Mouse (Mus musculus): ENCODE results near the gene Eprs. TPM values are rescaled to one million over a fixed set of nuclear protein-coding genes. Genes with fewer than 3 reads are reported as not detected.
"Not testable (repeated sequence)": the region's sequence is repeated elsewhere in the genome, so short reads cannot be mapped to it uniquely, and the experiment has no call there.

The Eprs gene
- polyA plus RNA-seq (2015; fragmentation: Nextera tagmentation; extraction: Ambion mirVana), result 71.4 and 76.7 TPM in 2 replicates

DNA sequence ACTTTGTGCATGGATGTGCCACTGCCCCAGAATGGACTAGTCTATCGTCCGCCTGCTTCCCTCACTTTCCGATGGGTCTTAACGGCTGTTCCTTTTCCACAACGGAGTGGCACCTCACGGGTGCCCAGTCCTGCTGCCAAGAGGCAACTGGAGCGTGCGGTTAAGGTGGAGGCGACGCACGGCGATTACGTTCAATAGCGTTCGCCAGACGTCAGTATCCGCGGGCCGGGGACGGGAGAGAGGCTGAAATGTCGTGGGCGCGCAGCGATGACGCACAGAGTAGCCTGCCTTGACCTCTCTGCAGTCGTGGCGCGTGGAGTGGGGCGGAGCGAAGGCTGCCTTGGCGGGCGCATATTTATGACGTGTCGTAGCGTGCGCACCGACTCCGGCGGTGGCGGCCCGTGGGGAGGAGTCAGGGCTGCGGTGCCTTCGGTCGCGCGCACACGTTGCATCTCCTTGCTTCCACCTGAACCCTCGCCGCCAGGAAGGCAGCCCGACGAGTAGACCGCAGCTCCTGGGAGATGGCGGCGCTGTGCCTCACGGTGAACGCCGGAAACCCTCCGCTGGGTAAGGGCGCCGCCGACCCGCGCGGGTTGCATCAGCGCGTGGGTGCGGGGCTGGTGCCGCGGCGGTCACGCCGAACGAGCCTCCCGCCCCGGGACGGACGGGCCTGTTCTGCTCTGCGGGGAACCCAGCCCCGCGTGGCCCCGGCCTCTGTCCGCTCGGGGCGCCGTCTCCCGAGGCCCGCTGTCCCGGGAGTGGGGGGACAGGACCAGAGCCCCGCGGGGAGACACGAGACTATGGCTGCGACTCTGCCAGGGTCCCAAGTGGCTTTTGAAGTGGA is at the start of gene Eprs:
Eprs (plus strand) TSS at position 368 of the 844 bp plus-strand sequence.
- H3K36me3 ChIP-seq (replicated peaks), result peaks cover 13% of the 10 kb centered on the region
- peak; percentile 97 for ATAC-seq (ENCODE audit: insufficient read depth)
- H3K9ac ChIP-seq, result peak within 1 kb of the TSS; percentile 91
- under 1% methylated on average over 92 of the region's 92 CpGs for WGBS (ENCODE audit: insufficient replicate concordance)
- H3K27ac ChIP-seq (replicated peaks), result peak within 1 kb of the TSS; percentile 92
- peak within 1 kb of the TSS; percentile 93 for H3K4me3 ChIP-seq (replicated peaks)
- H3K27me3 ChIP-seq, result no peaks in the 10 kb centered on the region
- H3K9me3 ChIP-seq (replicated peaks), result no peaks in the 10 kb centered on the region
- H3K4me2 ChIP-seq, result peak within 1 kb of the TSS; percentile 87
- H3K4me1 ChIP-seq (replicated peaks), result peaks cover 30% of the 10 kb centered on the region

DNA sequence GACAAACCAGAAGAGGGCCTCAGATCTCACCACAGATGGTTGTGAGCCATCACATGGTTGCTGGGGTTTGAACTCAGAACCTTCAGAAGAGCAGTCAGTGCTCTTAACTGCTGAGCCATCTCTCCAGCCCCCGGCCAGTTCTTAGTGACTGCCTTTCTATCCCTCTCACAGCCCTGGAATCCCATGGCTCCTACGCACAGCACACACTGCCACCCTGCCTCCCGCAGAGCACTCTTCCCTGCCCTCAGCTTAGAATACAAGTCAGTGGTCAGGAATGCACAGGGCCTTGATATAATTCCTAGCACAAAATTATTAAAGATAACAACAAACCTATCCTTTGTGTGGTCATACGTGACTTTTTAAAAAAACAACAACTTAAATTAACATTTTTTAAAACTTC is 48.3 kb upstream of the Eprs start:
- Histone ChIP-seq H3K36me3 (replicated peaks) (peaks cover 54% of the 10 kb centered on the region), H3K4me3 (replicated peaks) (no peak overlapping the region), H3K4me1 (replicated peaks) (no peaks in the 10 kb centered on the region), H3K4me2 (no peak overlapping the region), H3K9ac (no peak overlapping the region), H3K27me3 (no peaks in the 10 kb centered on the region), H3K27ac (replicated peaks) (no peak overlapping the region), H3K9me3 (replicated peaks) (no peaks in the 10 kb centered on the region)
- WGBS (ENCODE audit: insufficient replicate concordance), result 81% methylated on average over 4 of the region's 4 CpGs
- no peak for ATAC-seq (ENCODE audit: insufficient read depth)

DNA sequence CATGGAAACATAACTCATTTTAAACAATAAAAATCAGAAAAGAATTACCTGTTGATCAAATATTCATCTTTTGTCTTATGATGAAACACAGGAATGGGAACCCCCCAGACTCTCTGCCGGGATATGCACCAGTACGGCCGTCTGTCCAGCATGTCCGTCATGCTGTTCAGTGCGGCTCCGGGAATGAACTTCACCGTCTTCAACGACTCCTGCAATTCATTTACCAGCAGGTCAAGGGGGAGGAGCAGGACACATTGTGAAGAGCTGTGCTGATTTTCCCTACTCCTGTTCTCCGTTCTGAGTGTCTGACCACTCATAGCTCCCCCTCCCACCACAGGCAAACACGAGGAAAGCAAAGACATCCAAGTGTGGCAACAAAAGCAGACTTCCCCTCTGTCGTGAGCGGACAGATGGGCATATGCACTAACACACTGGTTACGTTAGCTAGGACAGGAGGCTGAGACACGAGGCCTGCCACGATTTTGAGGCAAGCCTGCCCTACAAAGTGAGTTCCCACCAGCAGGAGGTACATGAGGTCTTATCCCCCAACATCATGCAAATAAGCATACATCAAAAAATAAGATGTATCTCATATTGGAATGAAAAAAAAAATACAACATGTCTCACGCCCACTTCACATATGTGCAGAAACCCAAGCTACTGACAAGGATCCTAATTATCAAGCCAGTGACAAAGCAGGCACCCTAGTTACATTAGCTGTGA is 46.8 kb upstream of the Eprs start:
- peaks cover 63% of the 10 kb centered on the region for H3K36me3 ChIP-seq (replicated peaks)
- H3K4me3 ChIP-seq (replicated peaks), result no peak overlapping the region
- WGBS (ENCODE audit: insufficient replicate concordance), result 81% methylated on average over 16 of the region's 16 CpGs
- H3K4me1 ChIP-seq (replicated peaks), result no peaks in the 10 kb centered on the region
- no peak for ATAC-seq (ENCODE audit: insufficient read depth)
- no peak overlapping the region for H3K9ac ChIP-seq
- no peak overlapping the region for H3K27ac ChIP-seq (replicated peaks)
- no peak overlapping the region for H3K4me2 ChIP-seq
- no peaks in the 10 kb centered on the region for H3K9me3 ChIP-seq (replicated peaks)
- no peaks in the 10 kb centered on the region for H3K27me3 ChIP-seq

DNA sequence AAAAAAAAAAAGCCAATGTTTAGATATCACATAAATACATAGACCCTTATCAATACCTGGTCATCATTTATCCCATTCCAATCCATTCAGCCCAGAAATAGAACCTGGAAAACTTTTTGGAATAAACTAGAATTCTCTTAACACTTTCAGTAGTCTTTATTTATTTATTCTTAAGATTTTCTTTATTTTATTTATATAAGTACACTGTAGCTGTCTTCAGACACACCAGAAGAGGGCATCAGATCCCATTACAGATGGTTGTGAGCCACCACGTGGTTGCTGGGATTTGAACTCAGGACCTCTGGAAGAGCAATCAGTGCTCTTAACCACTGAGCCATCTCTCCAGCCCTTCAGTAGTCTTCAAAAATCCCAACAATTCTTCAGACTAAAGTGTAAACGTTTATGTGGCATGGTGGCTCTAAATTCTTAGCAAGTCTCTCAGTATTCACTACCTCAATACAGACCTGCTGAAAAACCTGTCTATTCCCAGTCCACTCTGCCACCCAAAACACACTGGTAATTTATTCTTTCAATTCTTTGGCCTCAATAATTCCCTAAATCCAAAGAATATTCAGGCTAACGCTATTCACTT is 35.0 kb upstream of the Eprs start:
- Histone ChIP-seq H3K4me2 (peak overlapping the region; percentile 77), H3K4me1 (replicated peaks) (peaks cover 31% of the 10 kb centered on the region), H3K36me3 (replicated peaks) (peaks cover 41% of the 10 kb centered on the region), H3K4me3 (replicated peaks) (peak overlapping the region; percentile 75)
- H3K27ac ChIP-seq (replicated peaks); H3K9ac ChIP-seq; H3K27me3 ChIP-seq; ATAC-seq (ENCODE audit: insufficient read depth); H3K9me3 ChIP-seq (replicated peaks): not testable (repeated sequence)
- WGBS (ENCODE audit: insufficient replicate concordance), result 38% methylated on average over 3 of the region's 3 CpGs

DNA sequence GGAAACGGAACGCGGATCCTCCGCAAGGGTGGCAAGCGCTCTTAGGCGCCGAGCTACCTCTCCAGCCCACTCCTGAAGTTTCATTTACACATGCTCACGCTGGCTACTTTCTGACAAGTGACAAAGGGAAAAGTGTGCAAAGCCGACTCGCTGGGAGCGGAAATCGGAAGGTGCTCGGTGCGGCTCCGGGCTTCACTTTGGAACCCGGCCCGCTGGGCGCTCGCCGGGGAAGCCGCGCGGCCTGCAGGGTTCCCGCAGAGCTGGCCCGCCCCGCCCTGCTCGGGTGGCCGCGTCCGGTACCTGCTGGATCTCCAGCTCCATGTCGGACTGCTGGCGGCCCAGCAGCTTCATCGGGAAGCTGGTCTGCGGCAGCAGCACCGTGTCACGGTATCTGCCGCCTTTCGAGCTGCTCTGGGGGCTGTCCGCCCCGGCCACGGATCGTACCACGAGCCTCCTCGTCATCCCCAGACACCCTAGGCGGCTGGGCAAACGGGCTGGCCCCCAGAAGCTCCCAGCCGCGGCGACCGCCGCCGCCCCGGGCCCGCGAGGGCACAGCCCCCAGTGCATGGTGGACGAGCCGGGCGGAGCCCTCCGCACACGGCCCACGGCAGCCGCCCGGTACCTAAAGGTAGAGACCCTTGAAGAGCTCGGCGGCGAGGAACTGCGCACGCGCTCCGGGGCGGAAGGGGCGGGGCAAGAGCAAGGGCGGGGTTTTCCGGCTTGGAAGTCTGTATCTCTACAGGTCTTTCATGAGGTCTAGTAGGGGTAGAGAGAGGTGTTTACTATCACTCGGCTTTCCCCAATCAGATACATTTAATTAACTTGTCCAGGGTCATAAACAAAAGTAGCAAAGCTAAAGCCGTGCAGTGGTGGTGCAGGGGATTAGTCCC is 33.9 kb upstream of the Eprs start, which contains the start of gene Iars2:
Iars2 (minus strand) TSS at position 676 of the 890 bp plus-strand sequence.
- Histone ChIP-seq H3K4me1 (replicated peaks) (peaks cover 42% of the 10 kb centered on the region), H3K4me2 (peak within 1 kb of the TSS; percentile 77), H3K27me3 (no peaks in the 10 kb centered on the region), H3K4me3 (replicated peaks) (peak within 1 kb of the TSS; percentile 75), H3K36me3 (replicated peaks) (peaks cover 30% of the 10 kb centered on the region), H3K9me3 (replicated peaks) (no peaks in the 10 kb centered on the region), H3K9ac (peak within 1 kb of the TSS; percentile 86), H3K27ac (replicated peaks) (peak within 1 kb of the TSS; percentile 89)
- peak; percentile 89 for ATAC-seq (ENCODE audit: insufficient read depth)
- WGBS (ENCODE audit: insufficient replicate concordance), result under 1% methylated on average over 76 of the region's 76 CpGs

DNA sequence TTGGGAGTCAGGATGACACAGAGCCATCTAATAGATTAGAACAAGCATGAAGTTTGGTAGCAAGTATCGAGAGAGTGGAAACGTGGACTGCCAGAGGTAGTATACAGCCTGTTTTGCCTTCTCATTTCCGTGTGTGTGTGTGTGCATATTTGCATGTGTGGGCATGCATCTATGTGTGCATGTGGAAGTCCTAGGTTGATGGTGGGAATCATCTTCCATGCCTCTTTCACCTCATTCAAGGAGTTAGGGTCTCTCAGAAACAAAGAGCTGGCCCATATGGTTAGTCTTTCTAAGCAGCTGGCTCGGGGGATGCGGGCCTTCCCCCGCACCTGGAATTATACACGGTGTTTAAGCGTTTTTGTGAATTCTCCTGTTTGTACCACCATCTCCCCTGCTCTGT is 33.0 kb upstream of the Eprs start:
- 82% methylated on average over 8 of the region's 8 CpGs for WGBS (ENCODE audit: insufficient replicate concordance)
- Histone ChIP-seq H3K4me2 (peak overlapping the region; percentile 77; the same call in 1 of the 2 replicates), H3K36me3 (replicated peaks) (peaks cover 22% of the 10 kb centered on the region), H3K27me3 (no peaks in the 10 kb centered on the region), H3K27ac (replicated peaks) (peak overlapping the region; percentile 89), H3K9ac (no peak overlapping the region), H3K9me3 (replicated peaks) (no peaks in the 10 kb centered on the region), H3K4me3 (replicated peaks) (peak overlapping the region; percentile 75), H3K4me1 (replicated peaks) (peaks cover 42% of the 10 kb centered on the region)
- no peak for ATAC-seq (ENCODE audit: insufficient read depth)

DNA sequence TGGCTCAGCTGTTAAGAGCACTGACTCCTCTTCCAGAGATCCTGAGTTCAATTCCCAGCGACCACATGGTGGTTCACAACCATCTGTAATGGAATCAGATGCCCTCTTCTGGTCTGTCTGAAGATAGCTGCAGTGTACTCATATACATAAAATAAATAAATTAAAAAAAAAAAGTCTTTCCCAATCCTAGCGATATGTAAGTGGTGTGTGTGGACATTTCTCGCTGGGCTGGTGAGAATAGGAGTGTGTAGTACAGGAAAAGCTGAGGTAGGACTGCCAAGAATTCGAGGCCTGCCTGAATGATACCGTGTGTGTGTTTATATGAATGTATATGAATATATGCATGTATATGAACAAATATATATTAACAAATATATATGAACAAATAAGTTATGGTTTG is 31.5 kb upstream of the Eprs start:
- Histone ChIP-seq H3K9me3 (replicated peaks) (no peaks in the 10 kb centered on the region), H3K9ac (no peak overlapping the region), H3K4me3 (replicated peaks) (no peak overlapping the region), H3K4me1 (replicated peaks) (peaks cover 43% of the 10 kb centered on the region), H3K4me2 (peak overlapping the region; percentile 89), H3K27ac (replicated peaks) (no peak overlapping the region), H3K36me3 (replicated peaks) (peaks cover 9% of the 10 kb centered on the region), H3K27me3 (no peaks in the 10 kb centered on the region)
- no peak for ATAC-seq (ENCODE audit: insufficient read depth)
- WGBS (ENCODE audit: insufficient replicate concordance), result 35% methylated on average over 5 of the region's 5 CpGs

DNA sequence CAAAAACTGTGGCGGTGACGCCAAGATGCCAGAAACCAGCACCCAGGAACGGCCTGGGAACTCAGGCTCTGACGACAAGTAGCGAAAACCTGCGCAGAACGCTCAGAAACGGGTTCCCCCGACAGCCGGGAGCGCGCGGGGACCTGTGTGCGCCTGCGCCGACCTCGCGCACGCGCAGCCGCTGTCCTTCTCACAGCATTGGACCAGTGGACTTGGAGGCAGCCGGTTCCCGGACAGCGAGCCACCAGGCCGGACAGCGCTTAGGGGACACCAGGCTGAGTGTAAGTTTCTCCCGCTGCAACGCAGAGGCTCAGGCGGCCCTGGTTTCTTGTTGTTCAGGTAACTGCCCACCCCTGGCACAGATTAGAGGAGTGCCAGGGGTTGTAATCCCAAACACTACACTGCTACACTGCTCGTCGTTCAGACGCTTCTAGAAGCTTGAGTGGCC is 30.8 kb upstream of the Eprs start, which contains the start of gene Bpnt1:
Bpnt1 (plus strand) TSS at position 167 of the 448 bp plus-strand sequence.
- H3K36me3 ChIP-seq (replicated peaks), result peaks cover 3% of the 10 kb centered on the region; the same call in 1 of the 2 replicates
- WGBS (ENCODE audit: insufficient replicate concordance), result under 1% methylated on average over 32 of the region's 32 CpGs

DNA sequence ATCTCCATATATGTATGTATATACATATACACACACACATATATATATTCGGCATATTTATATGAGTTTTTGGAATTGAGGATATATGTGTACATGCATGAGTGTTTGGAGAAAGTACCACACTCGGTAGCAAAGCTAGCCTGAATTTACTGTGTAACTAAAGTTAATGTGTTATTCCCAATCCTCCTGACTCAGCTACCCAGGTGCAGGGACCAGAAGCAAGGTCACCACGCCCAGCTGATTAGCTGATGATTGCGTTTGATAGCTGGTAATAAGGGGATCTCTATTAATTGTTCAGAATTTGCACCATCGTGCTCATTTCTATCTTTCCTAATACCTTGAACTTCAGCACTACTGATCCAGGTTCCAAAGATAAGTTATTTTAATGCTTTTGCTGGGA is 29.2 kb upstream of the Eprs start:
- 69% methylated on average over 5 of the region's 5 CpGs for WGBS (ENCODE audit: insufficient replicate concordance)
- no peak overlapping the region for H3K4me3 ChIP-seq (replicated peaks)
- H3K9ac ChIP-seq, result no peak overlapping the region
- no peak overlapping the region for H3K27ac ChIP-seq (replicated peaks)
- peaks cover 38% of the 10 kb centered on the region for H3K4me1 ChIP-seq (replicated peaks)
- ATAC-seq (ENCODE audit: insufficient read depth), result no peak
- H3K27me3 ChIP-seq, result no peaks in the 10 kb centered on the region
- no peaks in the 10 kb centered on the region for H3K9me3 ChIP-seq (replicated peaks)
- no peaks in the 10 kb centered on the region for H3K36me3 ChIP-seq (replicated peaks)
- H3K4me2 ChIP-seq, result no peak overlapping the region

More for the DNA sequence above, 30.8 kb upstream of the Eprs start, which contains the start of gene Bpnt1:
- peaks cover 46% of the 10 kb centered on the region for H3K4me1 ChIP-seq (replicated peaks)
- H3K27me3 ChIP-seq, result no peaks in the 10 kb centered on the region
- H3K9ac ChIP-seq, result peak within 1 kb of the TSS; percentile 60
- peak; percentile 60 for ATAC-seq (ENCODE audit: insufficient read depth)
- peak within 1 kb of the TSS; percentile 86 for H3K27ac ChIP-seq (replicated peaks)
- peak within 1 kb of the TSS; percentile 64 for H3K4me3 ChIP-seq (replicated peaks)
- H3K4me2 ChIP-seq, result peak within 1 kb of the TSS; percentile 89
- H3K9me3 ChIP-seq (replicated peaks), result no peaks in the 10 kb centered on the region

DNA sequence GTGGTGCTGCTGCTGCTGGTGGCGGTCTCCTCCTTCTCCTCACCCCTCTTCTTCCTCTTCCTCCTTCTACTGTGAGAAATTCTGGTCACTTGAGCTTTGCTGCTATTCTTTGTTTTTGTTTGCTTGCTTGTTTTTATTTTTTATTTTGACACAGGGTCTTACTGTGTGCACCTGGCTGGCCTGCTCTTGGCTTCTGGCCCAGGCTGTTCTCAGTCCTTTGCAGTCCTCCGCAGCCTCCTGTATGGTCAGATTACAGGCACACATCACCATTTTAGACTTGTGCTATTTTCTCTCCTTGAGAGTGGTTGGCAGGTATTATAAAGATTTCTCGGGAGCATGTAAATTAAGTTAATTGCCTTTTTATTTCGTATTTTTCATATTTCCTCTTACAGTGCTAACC is 28.7 kb upstream of the Eprs start:
- H3K27ac ChIP-seq (replicated peaks), result no peak overlapping the region
- no peaks in the 10 kb centered on the region for H3K27me3 ChIP-seq
- no peaks in the 10 kb centered on the region for H3K36me3 ChIP-seq (replicated peaks)
- no peaks in the 10 kb centered on the region for H3K9me3 ChIP-seq (replicated peaks)
- WGBS (ENCODE audit: insufficient replicate concordance), result 68% methylated on average over 4 of the region's 4 CpGs
- H3K4me2 ChIP-seq, result no peak overlapping the region
- H3K4me1 ChIP-seq (replicated peaks), result peaks cover 37% of the 10 kb centered on the region
- no peak for ATAC-seq (ENCODE audit: insufficient read depth)
- H3K4me3 ChIP-seq (replicated peaks), result no peak overlapping the region
- no peak overlapping the region for H3K9ac ChIP-seq

Data from liver, embryonic 15.5 days (tissue).